Mouse (Mus musculus) heart, embryonic 12.5 days (tissue): ENCODE measurements around the gene Ddx28. TPM values are rescaled to one million over a fixed set of nuclear protein-coding genes. Genes with fewer than 3 reads are reported as not detected.
A peak's percentile ranks its signal among the peaks of the same experiment; 100 is the strongest.

Source experiments
- ATAC-seq: fragments of 200-750 bp; cut with Nextera tagmentation; 2 replicates; pipeline ENCODE4 v1.8.0; 2017; ENCODE audit warnings: moderate TSS enrichment, moderate library complexity; ENCODE audit not compliant: insufficient number of reproducible peaks, low FRiP score
- H3K27ac ChIP-seq: fragments of 300-500 bp; sonication (generic); 2 replicates; pipeline ENCODE4 v1.5.1; 2016; ENCODE audit warnings: mild to moderate bottlenecking, moderate library complexity; ENCODE audit not compliant: poor library complexity, severe bottlenecking
- H3K27me3 ChIP-seq: fragments of 300-500 bp; sonication (generic); replicated peaks from 2 replicates; pipeline ENCODE4 v1.6.1; 2016; ENCODE audit warnings: mild to moderate bottlenecking, moderate library complexity
- H3K36me3 ChIP-seq: fragments of 300-500 bp; sonication (generic); 2 replicates; pipeline ENCODE4 v1.6.1; 2016; ENCODE audit warnings: mild to moderate bottlenecking, moderate library complexity
- H3K4me1 ChIP-seq: fragments of 300-500 bp; sonication (generic); replicated peaks from 2 replicates; pipeline ENCODE4 v1.6.1; 2016; ENCODE audit warnings: mild to moderate bottlenecking
- H3K4me2 ChIP-seq: fragments of 300-500 bp; sonication (generic); 2 replicates; pipeline ENCODE4 v1.6.1; 2016; ENCODE audit warnings: mild to moderate bottlenecking, moderate library complexity
- H3K4me3 ChIP-seq: fragments of 300-500 bp; sonication (generic); 2 replicates; pipeline ENCODE4 v1.5.1; 2016; ENCODE audit warnings: mild to moderate bottlenecking
- H3K9ac ChIP-seq: fragments of 300-500 bp; sonication (generic); 2 replicates; pipeline ENCODE4 v1.6.1; 2016; ENCODE audit warnings: mild to moderate bottlenecking, moderate library complexity
- H3K9me3 ChIP-seq: fragments of 300-500 bp; sonication (generic); replicated peaks from 2 replicates; pipeline ENCODE4 v1.6.1; 2016; ENCODE audit warnings: mild to moderate bottlenecking, moderate library complexity
- WGBS: fragments of 180-500 bp; shearing (Covaris S2); methylation state at CpG from one replicate; pipeline ENCODE4 v1.1.7; 2016; 5-methylcytosine and 5-hydroxymethylcytosine counted together
- polyA plus RNA-seq: library from polyadenylated mRNA; unstranded; fragments of >200 nt; fragmentation: Nextera tagmentation; extraction: Ambion mirVana; gene quantifications from 2 replicates; pipeline ENCODE4 v1.2.1, GENCODE M21; 2016

Gene Ddx28
- polyA plus RNA-seq, 1 experiment from 2014 or later: 12.7 TPM

DNA sequence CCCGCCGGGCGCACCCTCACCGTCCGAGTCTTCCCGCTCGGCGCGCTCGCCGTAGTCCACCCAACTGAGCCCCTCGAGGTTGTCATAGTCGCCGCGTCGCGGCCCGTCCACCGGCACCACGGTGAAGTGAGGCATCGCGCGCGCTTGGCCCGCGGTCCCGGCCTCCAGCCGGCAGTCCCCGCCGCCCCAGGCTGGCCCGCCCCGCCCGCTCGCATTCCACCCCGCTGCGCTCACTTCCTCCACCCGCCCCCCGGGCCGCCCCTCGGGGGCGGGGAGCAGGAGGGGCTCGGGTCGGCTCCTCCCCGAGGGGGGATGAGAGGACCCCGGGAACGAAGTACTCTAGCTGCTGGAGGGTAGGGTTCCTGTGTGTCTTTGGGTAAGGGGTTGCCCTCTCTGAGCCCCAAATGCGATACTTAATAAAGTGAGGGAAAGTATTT lies 45.8 kb downstream of the Ddx28 start, which contains the start of gene Slc12a4:
TSS of gene Slc12a4 (minus strand) at position 193 of the 437 bp plus-strand sequence.
- under 1% methylated on average over 47 of the region's 47 CpGs for WGBS
- Histone ChIP-seq H3K4me1 (peaks cover 62% of the 10 kb centered on the region), H3K27ac (peak within 1 kb of the TSS; percentile 90)

GRCm38 (mm10) chr8:105965266-105965904 lies 46.3 kb downstream of the Ddx28 start:
- Histone ChIP-seq H3K4me3 (peak overlapping the region; percentile 69), H3K36me3 (peaks cover 3% of the 10 kb centered on the region), H3K27ac (peak overlapping the region; percentile 90), H3K4me2 (peak overlapping the region; percentile 81), H3K4me1 (peaks cover 62% of the 10 kb centered on the region), H3K9ac (peak overlapping the region; percentile 86), H3K27me3 (no peaks in the 10 kb centered on the region), H3K9me3 (no peaks in the 10 kb centered on the region)
- ATAC-seq: peak; percentile 66
- 1% methylated on average over 40 of the region's 40 CpGs for WGBS

More for the DNA sequence above, 45.8 kb downstream of the Ddx28 start, which contains the start of gene Slc12a4:
- Histone ChIP-seq H3K4me2 (peak within 1 kb of the TSS; percentile 81), H3K9ac (peak within 1 kb of the TSS; percentile 86), H3K27me3 (no peaks in the 10 kb centered on the region), H3K4me3 (peak within 1 kb of the TSS; percentile 69), H3K9me3 (no peaks in the 10 kb centered on the region), H3K36me3 (no peaks in the 10 kb centered on the region)
- peak; percentile 90 for ATAC-seq

DNA sequence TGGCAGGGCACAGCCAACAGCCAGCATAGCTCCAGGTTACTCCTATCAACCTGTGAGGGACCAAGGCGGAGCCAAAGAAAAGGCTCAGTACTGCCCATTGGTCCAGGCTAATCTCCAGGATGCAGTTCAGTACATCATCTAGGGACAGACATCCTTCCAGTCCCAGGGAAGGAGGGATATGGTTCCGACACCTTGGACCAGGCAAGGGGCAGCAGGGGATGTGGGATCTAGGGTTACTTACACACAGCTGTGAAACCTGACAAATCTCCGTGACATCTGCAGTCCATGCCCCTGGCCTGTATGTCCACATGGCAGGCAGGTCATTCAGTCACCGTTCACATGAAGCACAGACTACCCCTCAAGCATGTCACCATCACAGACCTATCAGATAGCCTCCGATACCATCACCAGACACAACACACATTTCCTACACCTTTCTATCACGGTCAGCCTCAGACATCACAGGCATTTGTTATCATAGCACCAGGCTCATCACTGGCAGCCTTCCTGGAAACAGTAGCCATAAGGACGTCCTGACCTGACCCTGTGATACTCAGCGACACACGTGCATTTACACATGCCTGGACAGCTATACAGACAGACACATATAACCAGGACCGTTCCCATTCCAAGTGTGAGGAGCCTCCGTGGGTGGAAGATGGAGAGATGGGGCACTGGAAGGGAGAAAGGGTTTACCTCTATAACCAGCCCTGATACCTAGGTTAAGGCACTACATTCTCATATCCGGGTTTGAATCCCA lies 47.0 kb downstream of the Ddx28 start:
- 43% methylated on average over 12 of the region's 12 CpGs for WGBS
- H3K27ac ChIP-seq: 0 out of 2 replicates have a peak overlapping the region, but pooled peaks have one; percentile 90
- H3K27me3 ChIP-seq: no peaks in the 10 kb centered on the region
- peak overlapping the region; percentile 69 for H3K4me3 ChIP-seq
- H3K9me3 ChIP-seq: no peaks in the 10 kb centered on the region
- H3K9ac ChIP-seq: peak overlapping the region; percentile 86
- H3K4me1 ChIP-seq: peaks cover 62% of the 10 kb centered on the region
- H3K4me2 ChIP-seq: peak overlapping the region; percentile 81
- no peak for ATAC-seq
- H3K36me3 ChIP-seq: peaks cover 10% of the 10 kb centered on the region

GRCm38 (mm10) chr8:105961536-105961935 lies 50.1 kb downstream of the Ddx28 start:
- H3K36me3 ChIP-seq: peaks cover 39% of the 10 kb centered on the region
- no peak for ATAC-seq
- H3K27ac ChIP-seq: no peak overlapping the region
- no peaks in the 10 kb centered on the region for H3K27me3 ChIP-seq
- no peaks in the 10 kb centered on the region for H3K9me3 ChIP-seq
- H3K4me3 ChIP-seq: no peak overlapping the region
- peaks cover 62% of the 10 kb centered on the region for H3K4me1 ChIP-seq
- 66% methylated on average over 10 of the region's 10 CpGs for WGBS
- no peak overlapping the region for H3K9ac ChIP-seq
- H3K4me2 ChIP-seq: no peak overlapping the region

DNA sequence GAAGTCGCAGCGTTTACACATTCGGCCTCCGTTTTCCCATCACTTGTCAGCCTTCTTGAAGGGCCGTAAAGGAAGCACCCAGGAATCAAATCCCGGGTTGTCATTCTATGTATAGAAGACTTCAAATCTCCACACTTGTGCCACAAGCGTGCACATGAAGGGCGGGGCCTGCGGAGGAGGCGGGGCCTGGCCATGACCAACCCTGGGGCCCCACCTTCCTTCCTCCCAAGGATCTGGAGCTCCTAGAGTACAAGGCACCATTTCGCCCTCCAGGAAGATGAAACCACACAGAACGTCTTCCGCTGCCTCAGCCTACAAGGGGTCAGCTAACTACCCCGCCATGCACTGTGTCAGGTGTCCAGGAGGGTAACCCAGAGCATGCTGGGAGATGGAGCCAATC lies 50.6 kb downstream of the Ddx28 start:
- Histone ChIP-seq H3K4me1 (peaks cover 64% of the 10 kb centered on the region), H3K27me3 (no peaks in the 10 kb centered on the region), H3K9me3 (no peaks in the 10 kb centered on the region), H3K4me3 (no peak overlapping the region), H3K4me2 (no peak overlapping the region), H3K36me3 (peaks cover 43% of the 10 kb centered on the region), H3K27ac (no peak overlapping the region), H3K9ac (no peak overlapping the region)
- no peak for ATAC-seq
- 70% methylated on average over 14 of the region's 14 CpGs for WGBS

Other genes starting within 250 kb of the Ddx28 start
- 11.0 and 11.3 TPM in 2 replicates for gene Ranbp10, start 184.5 kb downstream of the Ddx28 start, polyA plus RNA-seq
- gene Tsnaxip1, start 184.2 kb downstream of the Ddx28 start, polyA plus RNA-seq: 0.14 and 0.15 TPM in 2 replicates
- 42.8 and 46.9 TPM in 2 replicates for gene Cenpt, start 158.6 kb downstream of the Ddx28 start, polyA plus RNA-seq
- gene Thap11, start 156.8 kb downstream of the Ddx28 start, polyA plus RNA-seq: 53.8 and 59.3 TPM in 2 replicates
- gene Nutf2, start 151.3 kb downstream of the Ddx28 start, polyA plus RNA-seq: 201 and 224 TPM in 2 replicates
- gene Edc4, start 131.0 kb downstream of the Ddx28 start, polyA plus RNA-seq: 42.2 and 43.9 TPM in 2 replicates
- gene Nrn1l, start 118.3 kb downstream of the Ddx28 start, polyA plus RNA-seq: 0.31 and 0.35 TPM in 2 replicates
- 27.1 and 27.4 TPM in 2 replicates for gene Pskh1, start 111.4 kb downstream of the Ddx28 start, polyA plus RNA-seq
- 0.73 and 1.1 TPM in 2 replicates for gene Ctrl, start 78.0 kb downstream of the Ddx28 start, polyA plus RNA-seq
- 45.2 and 49.1 TPM in 2 replicates for gene Psmb10, start 73.4 kb downstream of the Ddx28 start, polyA plus RNA-seq
- 2.0 and 2.3 TPM in 2 replicates for gene Lcat, start 68.5 kb downstream of the Ddx28 start, polyA plus RNA-seq
- 57.5 and 58.3 TPM in 2 replicates for gene Slc12a4, start 45.8 kb downstream of the Ddx28 start, polyA plus RNA-seq
- gene Dpep3, start 32.5 kb downstream of the Ddx28 start, polyA plus RNA-seq: not detected in 2 replicates
- 15.2 TPM in 2 replicates for gene Dus2, start 20.5 kb downstream of the Ddx28 start, polyA plus RNA-seq
- gene Dpep2nb, start 5.9 kb downstream of the Ddx28 start, polyA plus RNA-seq: 0.17 TPM in 1 of 2 replicates, not detected in the other
- 4.6 and 5.3 TPM in 2 replicates for gene Nfatc3, start 47.0 kb upstream of the Ddx28 start, polyA plus RNA-seq
- 0.77 and 0.85 TPM in 2 replicates for gene Esrp2, start 125.1 kb upstream of the Ddx28 start, polyA plus RNA-seq
- 10.5 and 11.4 TPM in 2 replicates for gene Pla2g15, start 138.5 kb upstream of the Ddx28 start, polyA plus RNA-seq
- gene Slc7a6, start 157.0 kb upstream of the Ddx28 start, polyA plus RNA-seq: 35.4 and 36.5 TPM in 2 replicates
- gene Slc7a6os, start 199.1 kb upstream of the Ddx28 start, polyA plus RNA-seq: 22.6 and 22.9 TPM in 2 replicates
- gene Prmt7, start 199.1 kb upstream of the Ddx28 start, polyA plus RNA-seq: 35.5 and 38.2 TPM in 2 replicates